Mouse (Mus musculus): Measurements from ENCODE around the gene Zmiz1.

- TF ChIP-seq POLR2A (IDR thresholded peaks at IDR 0.05; ENCODE audit: borderline replicate concordance, extremely low read depth, low read depth, low read length) (no peak), CTCF (IDR thresholded peaks at IDR 0.05; ENCODE audit: insufficient read depth, low read length) (no peak)
These were observed 132.4 kb downstream of the Zmiz1 start for GRCm38 (mm10) chr14:25591426-25591825.
